Mouse (Mus musculus) midbrain, embryonic 12.5 days (tissue): ENCODE results near the gene a. TPM values are rescaled to one million over a fixed set of nuclear protein-coding genes. Genes with fewer than 3 reads are reported as not detected.

Experiments used
- ATAC-seq: fragments of 200-750 bp; cut with Nextera tagmentation; 2 replicates; pipeline ENCODE4 v1.8.0; 2017; ENCODE audit warnings: low read depth, moderate TSS enrichment, moderate library complexity; ENCODE audit not compliant: low FRiP score
- H3K27ac ChIP-seq: fragments of 300-500 bp; sonication (generic); replicated peaks from 2 replicates; pipeline ENCODE4 v1.5.1; 2016; ENCODE audit warnings: mild to moderate bottlenecking
- H3K27me3 ChIP-seq: fragments of 300-500 bp; sonication (generic); 2 replicates; pipeline ENCODE4 v1.6.1; 2016; ENCODE audit warnings: mild to moderate bottlenecking
- H3K36me3 ChIP-seq: fragments of 300-500 bp; sonication (generic); 2 replicates; pipeline ENCODE4 v1.6.1; 2016
- H3K4me1 ChIP-seq: fragments of 300-500 bp; sonication (generic); 2 replicates; pipeline ENCODE4 v1.6.1; 2016
- H3K4me2 ChIP-seq: fragments of 300-500 bp; sonication (generic); replicated peaks from 2 replicates; pipeline ENCODE4 v1.6.1; 2016; ENCODE audit warnings: mild to moderate bottlenecking, moderate library complexity
- H3K4me3 ChIP-seq: fragments of 300-500 bp; sonication (generic); 2 replicates; pipeline ENCODE4 v1.5.1; 2016; ENCODE audit warnings: mild to moderate bottlenecking
- H3K9ac ChIP-seq: fragments of 300-500 bp; sonication (generic); replicated peaks from 2 replicates; pipeline ENCODE4 v1.6.1; 2016; ENCODE audit warnings: mild to moderate bottlenecking, moderate library complexity
- H3K9me3 ChIP-seq: fragments of 300-500 bp; sonication (generic); 2 replicates; pipeline ENCODE4 v1.6.1; 2016; ENCODE audit warnings: mild to moderate bottlenecking
- WGBS: fragments of 180-500 bp; shearing (Covaris S2); methylation state at CpG from one replicate; pipeline ENCODE4 v1.1.7; 2016; 5-methylcytosine and 5-hydroxymethylcytosine counted together
- polyA plus RNA-seq: library from polyadenylated mRNA; unstranded; fragments of >200 nt; fragmentation: Nextera tagmentation; extraction: Ambion mirVana; gene quantifications from 2 replicates; pipeline ENCODE4 v1.2.1, GENCODE M21; 2016

a gene
- polyA plus RNA-seq, 1 experiment from 2014 or later, result 2.2 TPM

DNA sequence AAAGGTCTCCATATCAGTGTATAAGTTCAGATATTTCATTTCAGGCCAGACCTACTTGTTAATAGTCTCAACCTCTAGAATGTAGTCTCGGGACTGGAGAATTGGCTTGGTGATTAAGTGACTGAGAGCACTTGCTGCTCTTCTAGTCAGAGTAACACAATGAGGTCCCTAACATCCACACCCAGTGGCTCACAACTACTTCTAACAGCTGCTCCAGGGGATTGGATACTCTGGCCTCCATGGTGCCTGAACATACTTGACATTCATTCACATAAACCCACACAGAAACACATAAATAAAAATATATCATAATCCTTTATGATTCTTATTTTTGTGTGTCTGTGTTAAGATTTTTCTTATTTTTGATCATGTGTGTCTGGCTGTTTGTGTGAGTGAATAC is 27.4 kb downstream of the a start:
- Histone ChIP-seq H3K27ac (no peak overlapping the region), H3K27me3 (no peaks in the 10 kb centered on the region), H3K4me3 (no peak overlapping the region), H3K4me1 (peaks cover 18% of the 10 kb centered on the region), H3K9ac (no peak overlapping the region), H3K36me3 (no peaks in the 10 kb centered on the region), H3K4me2 (no peak overlapping the region), H3K9me3 (no peaks in the 10 kb centered on the region)
- 84% methylated on average over 1 of the region's 1 CpGs for WGBS
- ATAC-seq, result no peak

DNA sequence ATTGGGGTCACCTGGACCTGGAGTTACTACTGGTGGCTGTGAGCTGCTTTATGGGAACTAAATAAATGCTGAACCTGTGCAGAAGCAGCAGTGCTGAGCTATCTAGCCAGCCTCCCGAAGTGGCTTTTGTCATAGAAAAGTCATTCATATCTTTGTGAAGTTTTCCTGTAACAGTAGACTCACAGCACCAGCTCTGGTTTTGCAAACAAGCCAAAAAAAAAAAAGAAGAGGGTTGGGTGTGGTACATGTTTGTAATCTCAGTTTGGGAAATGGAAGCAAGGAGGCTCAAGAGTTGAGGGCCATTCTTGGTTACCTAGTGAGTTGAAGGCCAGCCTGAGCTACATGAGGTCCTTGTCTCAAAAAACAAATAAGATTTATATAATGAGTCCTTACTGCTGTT is 29.1 kb downstream of the a start:
- Histone ChIP-seq H3K36me3 (no peaks in the 10 kb centered on the region), H3K4me2 (no peak overlapping the region), H3K27ac (no peak overlapping the region), H3K9ac (no peak overlapping the region), H3K9me3 (no peaks in the 10 kb centered on the region), H3K4me1 (peaks cover 18% of the 10 kb centered on the region), H3K4me3 (no peak overlapping the region), H3K27me3 (no peaks in the 10 kb centered on the region)
- WGBS, result 93% methylated on average over 1 of the region's 1 CpGs
- no peak for ATAC-seq

DNA sequence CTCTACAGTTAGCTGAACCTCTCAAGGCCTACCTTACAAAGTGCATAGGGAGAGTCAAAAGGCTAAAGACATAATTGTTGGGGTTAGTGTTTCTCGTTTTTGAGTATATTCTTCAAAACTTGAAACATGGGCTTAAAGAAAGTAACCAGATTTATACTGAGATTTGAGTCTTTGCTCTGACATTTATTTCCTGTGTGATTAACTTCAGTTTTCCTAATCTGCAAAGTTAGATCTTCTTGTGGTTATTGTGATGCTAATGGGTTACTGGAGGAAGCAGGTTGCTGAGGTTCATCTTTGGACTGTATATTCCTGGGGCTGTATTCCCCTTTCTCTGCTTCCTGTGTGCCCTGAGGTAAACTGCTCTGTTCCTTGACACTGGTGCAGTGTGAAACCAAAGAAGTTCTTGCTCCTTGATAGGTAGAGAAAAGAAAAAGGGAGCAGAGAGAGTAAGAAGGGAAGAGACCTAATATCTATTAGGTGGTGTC is 34.9 kb downstream of the a start:
- H3K27me3 ChIP-seq, result no peaks in the 10 kb centered on the region
- no peak overlapping the region for H3K9ac ChIP-seq
- H3K4me2 ChIP-seq, result no peak overlapping the region
- no peaks in the 10 kb centered on the region for H3K9me3 ChIP-seq
- no peak overlapping the region for H3K27ac ChIP-seq
- no peaks in the 10 kb centered on the region for H3K36me3 ChIP-seq
- no peak overlapping the region for H3K4me3 ChIP-seq
- 90% methylated on average over 1 of the region's 1 CpGs for WGBS
- ATAC-seq, result no peak
- no peaks in the 10 kb centered on the region for H3K4me1 ChIP-seq

DNA sequence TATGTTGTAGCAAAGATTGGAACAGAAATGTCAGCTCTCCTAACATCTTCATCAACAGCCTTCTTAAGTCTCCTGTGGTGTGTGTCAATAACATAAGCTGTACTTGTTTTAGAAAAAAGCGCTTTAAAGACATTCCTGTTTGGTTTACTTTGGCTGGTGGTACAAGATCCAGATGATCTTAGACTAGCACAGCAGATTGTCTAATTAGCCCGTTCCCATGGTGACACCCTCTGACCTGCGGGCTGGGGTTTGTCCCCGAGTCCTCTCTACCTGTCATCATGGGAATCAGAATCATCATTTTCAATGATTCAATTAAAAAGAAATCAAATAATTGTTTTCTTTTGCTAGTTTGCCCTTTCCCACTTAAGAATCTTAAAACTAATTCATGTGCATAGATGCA is 36.3 kb downstream of the a start:
- Histone ChIP-seq H3K9ac (no peak overlapping the region), H3K4me2 (no peak overlapping the region), H3K27me3 (no peaks in the 10 kb centered on the region), H3K4me3 (no peak overlapping the region), H3K36me3 (no peaks in the 10 kb centered on the region), H3K4me1 (peaks cover 3% of the 10 kb centered on the region; the same call in 1 of the 2 replicates), H3K9me3 (no peaks in the 10 kb centered on the region), H3K27ac (no peak overlapping the region)
- ATAC-seq, result no peak
- WGBS, result 66% methylated on average over 4 of the region's 4 CpGs

GRCm38 (mm10) chr2:154832471-154832870 is 41.3 kb downstream of the a start:
- no peak overlapping the region for H3K4me2 ChIP-seq
- 0 out of 2 replicates have a peak, but pooled peaks cover 10% of the 10 kb centered on the region for H3K36me3 ChIP-seq
- no peak for ATAC-seq
- H3K9me3 ChIP-seq, result no peaks in the 10 kb centered on the region
- no peaks in the 10 kb centered on the region for H3K27me3 ChIP-seq
- WGBS, result 72% methylated on average over 4 of the region's 4 CpGs
- no peak overlapping the region for H3K27ac ChIP-seq
- H3K4me1 ChIP-seq, result peaks cover 3% of the 10 kb centered on the region; the same call in 1 of the 2 replicates
- no peak overlapping the region for H3K9ac ChIP-seq
- no peak overlapping the region for H3K4me3 ChIP-seq

DNA sequence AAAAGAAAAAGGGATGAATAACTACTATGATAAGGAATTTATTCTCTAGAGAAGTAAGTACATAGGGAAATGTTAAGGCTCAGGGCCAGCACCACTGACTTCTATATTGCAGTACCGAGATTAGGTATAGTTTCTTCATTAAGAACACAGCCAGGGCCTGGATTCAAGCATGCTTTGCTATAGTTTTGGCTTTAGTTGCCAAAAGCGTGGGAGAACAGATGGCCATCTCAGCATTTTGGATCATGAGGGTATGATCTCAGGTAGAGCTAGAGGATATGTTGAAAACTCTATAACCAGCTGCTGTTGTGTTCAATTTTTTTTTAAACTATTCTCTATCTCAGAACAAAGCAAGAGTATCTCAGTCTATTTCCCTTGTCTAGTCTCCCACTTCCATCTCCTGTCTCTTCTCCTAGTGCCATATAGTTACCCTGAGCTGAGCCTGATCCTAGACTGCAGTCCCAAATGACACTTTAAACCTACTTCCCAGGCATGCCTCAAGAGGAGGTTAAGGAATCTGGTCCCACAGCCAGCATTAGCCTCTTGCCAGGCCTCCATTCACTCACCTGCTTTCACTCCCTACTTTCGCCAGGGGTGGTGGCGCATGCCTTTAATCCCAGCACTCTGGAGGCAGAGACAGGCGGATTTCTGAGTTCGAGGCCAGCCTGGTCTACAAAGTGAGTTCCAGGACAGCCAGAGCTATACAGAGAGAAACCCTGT is 43.1 kb downstream of the a start:
- Histone ChIP-seq H3K9ac (no peak overlapping the region), H3K27ac (no peak overlapping the region), H3K4me3 (no peak overlapping the region), H3K36me3 (0 out of 2 replicates have a peak, but pooled peaks cover 13% of the 10 kb centered on the region), H3K27me3 (no peaks in the 10 kb centered on the region), H3K4me2 (no peak overlapping the region), H3K9me3 (0 out of 2 replicates have a peak, but pooled peaks cover 6% of the 10 kb centered on the region), H3K4me1 (peaks cover 3% of the 10 kb centered on the region; the same call in 1 of the 2 replicates)
- WGBS, result 96% methylated on average over 6 of the region's 6 CpGs
- no peak for ATAC-seq

- Histone ChIP-seq H3K36me3 (0 out of 2 replicates have a peak, but pooled peaks cover 13% of the 10 kb centered on the region), H3K9ac (no peak overlapping the region), H3K4me1 (peaks cover 3% of the 10 kb centered on the region; the same call in 1 of the 2 replicates), H3K9me3 (peaks cover 18% of the 10 kb centered on the region), H3K27ac (no peak overlapping the region), H3K4me3 (no peak overlapping the region), H3K4me2 (no peak overlapping the region), H3K27me3 (no peaks in the 10 kb centered on the region)
- 91% methylated on average over 2 of the region's 2 CpGs for WGBS
- no peak for ATAC-seq
Measured at GRCm38 (mm10) chr2:154836537-154836936, 45.3 kb downstream of the a start.

DNA sequence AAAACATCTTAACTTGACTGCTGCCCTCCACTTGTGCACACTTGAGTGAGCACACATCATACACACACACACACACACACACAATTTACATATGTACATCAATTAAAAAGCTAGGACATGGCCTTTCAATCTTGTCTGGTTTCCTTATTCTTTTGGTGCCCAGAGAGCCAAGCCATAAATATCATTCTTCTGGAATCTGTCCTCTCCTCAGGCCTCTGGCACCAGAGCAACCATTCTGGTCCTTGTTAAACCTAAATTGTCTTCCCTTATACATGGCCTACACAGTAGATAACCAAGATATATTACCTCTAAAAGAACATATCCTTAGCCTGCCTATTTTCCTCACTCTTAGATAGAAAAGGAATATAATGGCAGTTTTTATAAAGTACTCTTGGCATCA is 56.9 kb downstream of the a start:
- Histone ChIP-seq H3K36me3 (peaks cover 7% of the 10 kb centered on the region; the same call in 1 of the 2 replicates), H3K9ac (no peak overlapping the region)

GRCm38 (mm10) chr2:154855383-154855782 is 64.2 kb downstream of the a start:
- no peak overlapping the region for H3K27ac ChIP-seq
- peaks cover 26% of the 10 kb centered on the region for H3K36me3 ChIP-seq
- H3K4me2 ChIP-seq, result no peak overlapping the region
- 93% methylated on average over 1 of the region's 1 CpGs for WGBS
- H3K27me3 ChIP-seq, result no peaks in the 10 kb centered on the region
- no peak for ATAC-seq
- no peaks in the 10 kb centered on the region for H3K9me3 ChIP-seq
- no peak overlapping the region for H3K4me3 ChIP-seq
- H3K4me1 ChIP-seq, result 0 out of 2 replicates have a peak, but pooled peaks cover 8% of the 10 kb centered on the region
- H3K9ac ChIP-seq, result no peak overlapping the region

More for the DNA sequence above, 56.9 kb downstream of the a start:
- Histone ChIP-seq H3K27ac (no peak overlapping the region), H3K9me3 (no peaks in the 10 kb centered on the region), H3K4me1 (0 out of 2 replicates have a peak, but pooled peaks cover 2% of the 10 kb centered on the region), H3K27me3 (no peaks in the 10 kb centered on the region), H3K4me3 (no peak overlapping the region), H3K4me2 (no peak overlapping the region)
- ATAC-seq, result no peak

- H3K27me3 ChIP-seq, result no peaks in the 10 kb centered on the region
- ATAC-seq, result no peak
- H3K4me3 ChIP-seq, result no peak overlapping the region
- no peak overlapping the region for H3K9ac ChIP-seq
- no peak overlapping the region for H3K27ac ChIP-seq
- no peaks in the 10 kb centered on the region for H3K4me1 ChIP-seq
- H3K9me3 ChIP-seq, result no peaks in the 10 kb centered on the region
- WGBS, result 93% methylated on average over 13 of the region's 13 CpGs
- H3K4me2 ChIP-seq, result no peak overlapping the region
- peaks cover 88% of the 10 kb centered on the region for H3K36me3 ChIP-seq
Measured at GRCm38 (mm10) chr2:154863672-154864071, 72.5 kb downstream of the a start.

DNA sequence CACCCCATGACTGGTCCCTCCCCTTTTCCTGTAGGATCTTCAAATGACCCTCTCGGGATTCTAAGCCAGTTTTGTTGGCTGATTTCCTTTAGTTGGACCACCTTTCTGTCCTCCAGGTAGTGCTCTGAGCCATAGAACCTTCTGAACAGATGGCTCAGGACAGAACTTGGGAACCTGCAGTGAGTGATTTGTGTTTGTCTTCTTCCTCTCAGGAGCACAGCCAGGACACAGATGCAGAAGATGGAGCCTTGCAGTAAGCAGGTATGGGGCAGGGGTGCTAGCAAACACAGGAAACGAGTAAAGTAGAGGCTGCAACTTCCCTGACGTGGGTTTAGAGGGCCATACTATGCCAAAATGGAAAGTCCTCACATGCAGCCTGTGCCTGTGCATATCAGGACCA is 74.5 kb downstream of the a start:
- Histone ChIP-seq H3K9ac (no peak overlapping the region), H3K36me3 (peaks cover 95% of the 10 kb centered on the region), H3K4me3 (no peak overlapping the region), H3K27ac (no peak overlapping the region), H3K4me1 (no peaks in the 10 kb centered on the region), H3K4me2 (no peak overlapping the region), H3K27me3 (no peaks in the 10 kb centered on the region), H3K9me3 (no peaks in the 10 kb centered on the region)
- 79% methylated on average over 3 of the region's 3 CpGs for WGBS
- no peak for ATAC-seq

GRCm38 (mm10) chr2:154868106-154868505 is 76.9 kb downstream of the a start:
- 94% methylated on average over 1 of the region's 1 CpGs for WGBS
- Histone ChIP-seq H3K4me3 (no peak overlapping the region), H3K27ac (no peak overlapping the region), H3K36me3 (peaks cover 94% of the 10 kb centered on the region), H3K27me3 (no peaks in the 10 kb centered on the region), H3K9ac (no peak overlapping the region), H3K9me3 (no peaks in the 10 kb centered on the region), H3K4me2 (no peak overlapping the region), H3K4me1 (no peaks in the 10 kb centered on the region)
- no peak for ATAC-seq
